Mouse (Mus musculus) heart, adult 11 months (tissue): ENCODE data around the gene 2210011C24Rik.

Experiments used
- DNase-seq: peaks from one replicate; pipeline ENCODE4 v3.0.0; 2022

The 2210011C24Rik gene

GRCm38 (mm10) chr8:84015833-84016232 is 3.9 kb upstream of the 2210011C24Rik start:
- DNase-seq: no peak

- DNase-seq: peak; percentile 94
Measured at GRCm38 (mm10) chr8:84012499-84013165, 661 bp upstream of the 2210011C24Rik start.

GRCm38 (mm10) chr8:84010625-84011611 is 1.1 kb downstream of the 2210011C24Rik start:
- peak; percentile 96 for DNase-seq

- DNase-seq: peak; percentile 98
Measured at GRCm38 (mm10) chr8:84009876-84010275, 2.1 kb downstream of the 2210011C24Rik start.

GRCm38 (mm10) chr8:84008362-84008761 is 3.6 kb downstream of the 2210011C24Rik start:
- no peak for DNase-seq

GRCm38 (mm10) chr8:84005502-84005901 is 6.5 kb downstream of the 2210011C24Rik start:
- peak; percentile 92 for DNase-seq

GRCm38 (mm10) chr8:84004533-84005201 is 7.3 kb downstream of the 2210011C24Rik start:
- peak; percentile 99 for DNase-seq

GRCm38 (mm10) chr8:84003612-84004246 is 8.2 kb downstream of the 2210011C24Rik start:
- DNase-seq: peak; percentile 92

- peak; percentile 91 for DNase-seq
Measured at GRCm38 (mm10) chr8:84002957-84003611, 8.9 kb downstream of the 2210011C24Rik start.

GRCm38 (mm10) chr8:84001281-84002000 is 10.5 kb downstream of the 2210011C24Rik start, which contains the start of gene 1700067K01Rik:
1700067K01Rik (plus strand) TSS chr8:84001502.
- peak; percentile 92 for DNase-seq

- DNase-seq: peak; percentile 92
Measured at GRCm38 (mm10) chr8:83999825-84000224, 12.1 kb downstream of the 2210011C24Rik start.

- DNase-seq: peak; percentile 96
Measured at GRCm38 (mm10) chr8:83999057-83999705, 12.8 kb downstream of the 2210011C24Rik start.

GRCm38 (mm10) chr8:83998231-83999056 is 13.5 kb downstream of the 2210011C24Rik start:
- peak; percentile 97 for DNase-seq

GRCm38 (mm10) chr8:83997511-83998141 is 14.3 kb downstream of the 2210011C24Rik start, which contains the start of gene Samd1:
Samd1 (plus strand) TSS chr8:83997672.
- peak; percentile 96 for DNase-seq

- DNase-seq: peak; percentile 99
Measured at GRCm38 (mm10) chr8:83996567-83997505, 15.1 kb downstream of the 2210011C24Rik start.

- DNase-seq: peak; percentile 96
Measured at GRCm38 (mm10) chr8:83995973-83996372, 16.0 kb downstream of the 2210011C24Rik start.

- DNase-seq: no peak
Measured at GRCm38 (mm10) chr8:83994030-83994429, 17.9 kb downstream of the 2210011C24Rik start.

GRCm38 (mm10) chr8:83992488-83992887 is 19.5 kb downstream of the 2210011C24Rik start:
- DNase-seq: no peak
